Mouse (Mus musculus): ENCODE measurements around the gene Olfr303.

DNA sequence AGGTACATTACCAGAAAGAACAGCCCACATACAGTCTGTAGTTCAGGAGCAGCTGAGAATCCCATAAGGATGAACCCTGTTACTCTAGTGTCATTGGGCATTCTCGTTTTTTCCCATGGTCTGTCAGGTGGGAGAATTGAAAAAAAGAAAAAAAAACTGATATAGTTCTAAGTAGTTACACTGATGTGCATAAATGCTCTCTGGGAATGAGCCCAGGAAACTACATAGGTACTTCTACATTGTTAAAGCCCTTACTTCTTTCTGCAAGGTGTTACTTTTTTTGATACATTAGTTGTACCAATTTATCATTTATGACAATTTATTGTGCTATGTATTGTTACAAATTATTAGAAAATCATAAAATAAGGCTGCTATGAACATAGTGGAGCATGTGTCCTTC is 11.0 kb downstream of the Olfr303 start, which contains the start of gene Olfr304:
- TF ChIP-seq POLR2A (IDR thresholded peaks at IDR 0.05; ENCODE audit: borderline replicate concordance, extremely low read depth, insufficient read depth, insufficient read length, poor library complexity, severe bottlenecking) = no peak
- TF ChIP-seq CTCF (IDR thresholded peaks at IDR 0.05; ENCODE audit: borderline replicate concordance, extremely low read depth, insufficient read depth, insufficient read length) = no peak

All from brain, embryonic 14.5 days (tissue).